Mouse (Mus musculus) hindbrain, embryonic 12.5 days (tissue): ENCODE measurements around the gene Bsnd. TPM values are rescaled to one million over a fixed set of nuclear protein-coding genes. Genes with fewer than 3 reads are reported as not detected.

Experiments
- ATAC-seq: fragments of 200-750 bp; cut with Nextera tagmentation; 2 replicates; pipeline ENCODE4 v1.8.0; 2017; ENCODE audit warnings: moderate TSS enrichment; ENCODE audit not compliant: low FRiP score
- H3K27ac ChIP-seq: fragments of 300-500 bp; sonication (generic); 2 replicates; pipeline ENCODE4 v1.5.1; 2016; ENCODE audit warnings: mild to moderate bottlenecking
- H3K27me3 ChIP-seq: fragments of 300-500 bp; sonication (generic); 2 replicates; pipeline ENCODE4 v1.6.1; 2016; ENCODE audit warnings: mild to moderate bottlenecking
- H3K36me3 ChIP-seq: fragments of 300-500 bp; sonication (generic); 2 replicates; pipeline ENCODE4 v1.6.1; 2016; ENCODE audit warnings: mild to moderate bottlenecking
- H3K4me1 ChIP-seq: fragments of 300-500 bp; sonication (generic); 2 replicates; pipeline ENCODE4 v1.6.1; 2016
- H3K4me2 ChIP-seq: fragments of 300-500 bp; sonication (generic); replicated peaks from 2 replicates; pipeline ENCODE4 v1.6.1; 2016; ENCODE audit warnings: mild to moderate bottlenecking
- H3K4me3 ChIP-seq: fragments of 300-500 bp; sonication (generic); 2 replicates; pipeline ENCODE4 v1.5.1; 2016; ENCODE audit warnings: mild to moderate bottlenecking
- H3K9ac ChIP-seq: fragments of 300-500 bp; sonication (generic); 2 replicates; pipeline ENCODE4 v1.6.1; 2016; ENCODE audit warnings: mild to moderate bottlenecking, moderate library complexity
- H3K9me3 ChIP-seq: fragments of 300-500 bp; sonication (generic); replicated peaks from 2 replicates; pipeline ENCODE4 v1.6.1; 2016; ENCODE audit warnings: mild to moderate bottlenecking
- WGBS: fragments of 180-500 bp; shearing (Covaris S2); methylation state at CpG from one replicate; pipeline ENCODE4 v1.1.7; 2016; 5-methylcytosine and 5-hydroxymethylcytosine counted together
- polyA plus RNA-seq: library from polyadenylated mRNA; unstranded; fragments of >200 nt; fragmentation: Nextera tagmentation; extraction: Ambion mirVana; gene quantifications from 2 replicates; pipeline ENCODE4 v1.2.1, GENCODE M21; 2016

Gene Bsnd
- 0.08 TPM in 1 of 2 replicates, not detected in the other for polyA plus RNA-seq

GRCm38 (mm10) chr4:106492116-106492515 is at the start of gene Bsnd:
Bsnd (minus strand) TSS chr4:106492283.
- Histone ChIP-seq H3K9me3 (no peaks in the 10 kb centered on the region), H3K9ac (no peak within 1 kb of the TSS), H3K36me3 (no peaks in the 10 kb centered on the region), H3K4me3 (no peak within 1 kb of the TSS), H3K4me1 (peaks cover 5% of the 10 kb centered on the region; the same call in 1 of the 2 replicates), H3K27ac (no peak within 1 kb of the TSS), H3K4me2 (no peak within 1 kb of the TSS), H3K27me3 (no peaks in the 10 kb centered on the region)
- 55% methylated on average over 3 of the region's 3 CpGs for WGBS
- ATAC-seq = no peak

GRCm38 (mm10) chr4:106541491-106541890 is 49.4 kb upstream of the Bsnd start:
- Histone ChIP-seq H3K9ac (no peak overlapping the region), H3K4me2 (no peak overlapping the region), H3K27me3 (no peaks in the 10 kb centered on the region), H3K4me3 (no peak overlapping the region), H3K9me3 (no peaks in the 10 kb centered on the region), H3K36me3 (no peaks in the 10 kb centered on the region), H3K4me1 (peaks cover 4% of the 10 kb centered on the region; the same call in 1 of the 2 replicates), H3K27ac (no peak overlapping the region)
- 78% methylated on average over 3 of the region's 3 CpGs for WGBS
- ATAC-seq = no peak

GRCm38 (mm10) chr4:106539756-106540155 is 47.7 kb upstream of the Bsnd start:
- no peaks in the 10 kb centered on the region for H3K4me1 ChIP-seq
- no peaks in the 10 kb centered on the region for H3K27me3 ChIP-seq
- no peaks in the 10 kb centered on the region for H3K36me3 ChIP-seq
- H3K4me2 ChIP-seq = no peak overlapping the region
- H3K9ac ChIP-seq = no peak overlapping the region
- no peak for ATAC-seq
- no peaks in the 10 kb centered on the region for H3K9me3 ChIP-seq
- no peak overlapping the region for H3K4me3 ChIP-seq
- no peak overlapping the region for H3K27ac ChIP-seq
- 90% methylated on average over 5 of the region's 5 CpGs for WGBS

DNA sequence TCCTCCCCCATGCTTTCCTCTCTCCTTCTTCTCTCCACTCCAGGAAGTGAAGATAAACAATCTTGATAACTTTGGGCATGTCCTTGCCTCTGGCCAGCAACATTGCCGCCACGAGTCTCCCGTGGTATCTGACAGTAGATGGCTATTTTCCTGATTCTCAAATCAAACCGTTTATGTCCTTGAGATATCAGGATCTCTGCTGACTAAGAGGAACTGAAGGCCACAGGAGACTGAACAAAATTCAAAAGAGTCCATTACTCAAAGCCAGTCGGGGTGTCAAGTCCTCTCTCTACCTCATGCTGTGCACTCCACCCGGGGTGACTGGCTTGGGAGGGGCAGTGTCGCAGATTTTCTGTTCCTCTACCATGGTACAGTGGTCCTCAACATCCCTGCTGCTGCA is 42.2 kb upstream of the Bsnd start:
- no peak overlapping the region for H3K9ac ChIP-seq
- ATAC-seq = no peak

DNA sequence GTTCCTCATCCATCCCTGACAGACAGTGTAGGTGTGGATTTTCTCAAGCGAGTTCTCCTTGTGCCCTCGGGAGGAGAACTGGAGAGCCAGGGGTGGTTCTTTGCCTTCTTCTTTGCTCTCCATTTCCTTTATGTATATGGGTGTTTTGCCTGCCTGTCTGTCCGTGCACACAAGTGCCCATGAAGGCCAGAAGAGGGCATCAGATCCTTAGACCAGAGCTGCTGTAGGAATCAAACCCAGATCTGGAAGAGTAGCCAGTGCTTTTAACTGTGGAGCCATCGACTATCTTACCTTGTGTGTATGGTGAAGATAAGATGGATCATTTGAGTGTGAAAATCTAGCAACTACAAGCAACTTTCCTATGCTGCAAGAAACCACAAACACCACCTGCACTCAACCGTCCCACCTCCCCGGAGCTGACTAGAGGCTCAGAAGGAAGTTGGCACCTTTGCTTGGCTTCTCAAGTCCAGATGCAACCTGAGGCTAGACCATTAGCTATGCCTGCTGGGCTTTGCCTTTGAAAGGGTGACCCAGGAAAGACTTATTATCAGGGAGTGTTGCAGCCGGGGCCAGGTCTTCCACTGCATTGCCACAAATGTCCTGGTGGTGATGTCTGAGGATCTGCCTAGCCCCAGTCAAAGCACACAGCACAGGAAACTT is 41.5 kb upstream of the Bsnd start:
- Histone ChIP-seq H3K4me1 (peaks cover 5% of the 10 kb centered on the region; the same call in 1 of the 2 replicates), H3K9me3 (no peaks in the 10 kb centered on the region), H3K4me3 (no peak overlapping the region), H3K27ac (no peak overlapping the region), H3K4me2 (no peak overlapping the region), H3K9ac (no peak overlapping the region), H3K36me3 (no peaks in the 10 kb centered on the region), H3K27me3 (no peaks in the 10 kb centered on the region)
- ATAC-seq = no peak
- WGBS = 63% methylated on average over 7 of the region's 7 CpGs

More for the DNA sequence above, 42.2 kb upstream of the Bsnd start:
- Histone ChIP-seq H3K9me3 (no peaks in the 10 kb centered on the region), H3K4me3 (no peak overlapping the region), H3K4me2 (no peak overlapping the region), H3K36me3 (no peaks in the 10 kb centered on the region), H3K4me1 (peaks cover 5% of the 10 kb centered on the region; the same call in 1 of the 2 replicates), H3K27ac (no peak overlapping the region), H3K27me3 (no peaks in the 10 kb centered on the region)
- 68% methylated on average over 7 of the region's 7 CpGs for WGBS

DNA sequence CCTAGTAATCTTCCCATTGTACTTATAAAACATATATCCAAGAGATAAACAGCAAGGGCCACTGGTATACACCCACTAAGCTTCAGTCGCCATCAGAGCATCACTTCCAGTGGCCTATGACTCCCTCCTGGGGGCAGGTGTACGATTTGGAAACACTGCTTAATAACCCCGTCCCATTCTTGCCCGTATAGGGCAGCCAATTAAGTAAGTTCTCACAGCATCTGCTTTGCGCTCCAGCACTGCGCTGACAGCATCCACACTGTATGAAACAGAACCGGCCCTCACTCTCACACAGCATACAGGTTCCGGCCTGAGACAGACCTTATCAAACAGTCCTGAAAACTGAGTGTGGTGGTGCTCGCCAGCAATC is 38.0 kb upstream of the Bsnd start:
- Histone ChIP-seq H3K4me1 (peaks cover 5% of the 10 kb centered on the region; the same call in 1 of the 2 replicates), H3K9me3 (no peaks in the 10 kb centered on the region), H3K27ac (no peak overlapping the region), H3K9ac (no peak overlapping the region), H3K27me3 (no peaks in the 10 kb centered on the region), H3K4me3 (no peak overlapping the region), H3K4me2 (no peak overlapping the region), H3K36me3 (no peaks in the 10 kb centered on the region)
- ATAC-seq = peak; percentile 65
- 64% methylated on average over 9 of the region's 9 CpGs for WGBS

DNA sequence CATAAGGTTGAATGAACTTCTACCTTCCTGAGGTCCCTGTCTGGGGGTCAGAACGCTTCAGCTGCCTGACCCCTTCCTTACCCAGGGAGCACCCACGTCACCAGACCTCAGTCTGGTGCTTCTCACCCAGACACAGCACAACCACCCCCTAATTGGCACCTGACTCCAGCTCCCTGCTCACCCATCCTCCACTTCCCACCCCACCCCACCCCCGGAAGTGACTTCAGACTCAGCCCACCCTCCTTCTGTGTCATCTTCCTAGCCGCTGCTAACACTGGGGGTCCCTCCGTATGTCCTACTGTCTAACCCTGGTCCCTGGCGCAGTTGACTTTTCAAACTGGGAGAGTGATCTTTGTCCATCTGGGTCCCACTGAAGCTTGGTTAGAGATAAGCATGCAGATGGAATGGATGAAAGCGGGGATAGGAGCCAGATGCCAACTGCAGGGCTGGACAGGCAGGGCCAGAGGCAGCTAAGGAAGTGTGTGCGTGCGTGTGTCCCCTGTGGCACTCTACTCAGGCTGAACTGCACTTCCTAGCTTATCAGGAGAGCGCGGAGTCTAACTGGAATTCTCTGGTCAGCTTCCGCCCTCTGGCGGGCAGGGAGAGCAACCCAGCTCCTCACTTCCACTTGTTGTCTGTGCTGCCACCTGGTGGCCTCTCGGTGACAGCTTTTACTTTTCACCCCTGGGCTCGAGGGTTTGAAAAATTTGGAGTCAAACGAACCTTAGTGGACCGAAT is 37.5 kb upstream of the Bsnd start:
- no peak overlapping the region for H3K4me3 ChIP-seq
- peaks cover 5% of the 10 kb centered on the region; the same call in 1 of the 2 replicates for H3K4me1 ChIP-seq
- H3K4me2 ChIP-seq = peak overlapping the region; percentile 43
- H3K9ac ChIP-seq = peak overlapping the region; percentile 45; the same call in 1 of the 2 replicates
- no peaks in the 10 kb centered on the region for H3K27me3 ChIP-seq
- no peaks in the 10 kb centered on the region for H3K36me3 ChIP-seq
- H3K27ac ChIP-seq = no peak overlapping the region
- no peaks in the 10 kb centered on the region for H3K9me3 ChIP-seq
- WGBS = 18% methylated on average over 17 of the region's 17 CpGs
- ATAC-seq = peak; percentile 91

GRCm38 (mm10) chr4:106527856-106528547 is 35.9 kb upstream of the Bsnd start:
- H3K27ac ChIP-seq = no peak overlapping the region
- 77% methylated on average over 7 of the region's 7 CpGs for WGBS
- no peak overlapping the region for H3K9ac ChIP-seq
- H3K27me3 ChIP-seq = no peaks in the 10 kb centered on the region
- H3K4me2 ChIP-seq = no peak overlapping the region
- ATAC-seq = no peak
- peaks cover 5% of the 10 kb centered on the region; the same call in 1 of the 2 replicates for H3K4me1 ChIP-seq
- H3K9me3 ChIP-seq = no peaks in the 10 kb centered on the region
- H3K36me3 ChIP-seq = no peaks in the 10 kb centered on the region
- no peak overlapping the region for H3K4me3 ChIP-seq

DNA sequence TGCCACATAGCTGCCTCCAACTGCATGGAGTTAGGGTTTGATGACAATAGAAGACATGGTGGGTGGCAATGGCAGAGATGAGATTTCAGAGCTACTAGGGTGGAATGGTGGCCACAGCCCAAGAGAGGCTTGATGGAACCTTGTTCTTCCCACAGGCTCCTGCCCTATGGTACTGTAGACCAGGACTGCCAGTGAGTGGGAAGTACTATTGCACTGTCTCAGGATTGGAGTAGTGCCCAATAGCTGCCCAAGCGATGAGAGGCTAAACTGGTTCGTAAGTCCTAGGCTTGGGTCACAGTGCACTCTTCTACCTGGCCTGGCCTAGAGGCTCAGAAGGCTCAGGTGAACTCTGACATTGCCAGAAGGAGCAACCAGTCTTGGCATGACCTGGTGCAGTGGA is 32.9 kb upstream of the Bsnd start:
- no peak overlapping the region for H3K4me3 ChIP-seq
- H3K36me3 ChIP-seq = no peaks in the 10 kb centered on the region
- peaks cover 5% of the 10 kb centered on the region; the same call in 1 of the 2 replicates for H3K4me1 ChIP-seq
- 91% methylated on average over 2 of the region's 2 CpGs for WGBS
- no peaks in the 10 kb centered on the region for H3K9me3 ChIP-seq
- ATAC-seq = no peak
- H3K9ac ChIP-seq = no peak overlapping the region
- H3K27me3 ChIP-seq = no peaks in the 10 kb centered on the region
- no peak overlapping the region for H3K4me2 ChIP-seq
- H3K27ac ChIP-seq = no peak overlapping the region

- Histone ChIP-seq H3K4me3 (no peak overlapping the region), H3K4me1 (no peaks in the 10 kb centered on the region), H3K27me3 (no peaks in the 10 kb centered on the region), H3K36me3 (no peaks in the 10 kb centered on the region), H3K9ac (no peak overlapping the region), H3K4me2 (no peak overlapping the region), H3K27ac (no peak overlapping the region), H3K9me3 (no peaks in the 10 kb centered on the region)
- WGBS = 71% methylated on average over 2 of the region's 2 CpGs
- no peak for ATAC-seq
These were observed 32.0 kb upstream of the Bsnd start for GRCm38 (mm10) chr4:106524131-106524530.

- H3K36me3 ChIP-seq = no peaks in the 10 kb centered on the region
- no peaks in the 10 kb centered on the region for H3K9me3 ChIP-seq
- ATAC-seq = no peak
- no peak overlapping the region for H3K27ac ChIP-seq
- no peak overlapping the region for H3K4me3 ChIP-seq
- no peak overlapping the region for H3K4me2 ChIP-seq
- no peak overlapping the region for H3K9ac ChIP-seq
- H3K27me3 ChIP-seq = no peaks in the 10 kb centered on the region
- no peaks in the 10 kb centered on the region for H3K4me1 ChIP-seq
- WGBS = 80% methylated on average over 3 of the region's 3 CpGs
These were observed 30.5 kb upstream of the Bsnd start for GRCm38 (mm10) chr4:106522547-106522946.

DNA sequence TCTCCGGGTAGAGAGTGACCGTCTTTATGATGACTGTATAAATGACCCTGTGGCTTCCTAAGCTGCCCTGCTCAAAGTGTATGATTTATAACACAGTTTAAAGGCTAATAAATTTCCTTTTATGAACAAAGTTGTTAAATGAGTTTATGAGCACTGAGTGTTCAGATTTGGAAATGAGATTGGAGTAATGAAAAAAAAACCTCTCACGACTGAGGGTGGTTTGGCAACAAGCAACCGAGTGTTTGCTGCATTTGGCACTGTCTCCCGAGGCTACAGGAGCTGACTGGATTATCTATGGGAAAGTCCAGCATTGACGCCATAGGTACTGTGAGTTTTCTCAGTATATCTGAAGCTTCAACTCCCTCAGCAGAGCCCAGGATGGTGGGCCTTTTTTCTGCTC is 22.5 kb upstream of the Bsnd start:
- WGBS = 84% methylated on average over 6 of the region's 6 CpGs
- Histone ChIP-seq H3K27me3 (no peaks in the 10 kb centered on the region), H3K4me2 (no peak overlapping the region), H3K9me3 (no peaks in the 10 kb centered on the region), H3K4me1 (no peaks in the 10 kb centered on the region), H3K9ac (no peak overlapping the region), H3K36me3 (no peaks in the 10 kb centered on the region), H3K4me3 (no peak overlapping the region), H3K27ac (no peak overlapping the region)
- ATAC-seq = no peak
